Mouse (Mus musculus) liver, embryonic 14.5 days (tissue): ENCODE data around the gene Uqcc2.
A peak's percentile ranks its signal among the peaks of the same experiment; 100 is the strongest.

Source experiments
- CTCF ChIP-seq: IDR thresholded peaks from 2 replicates; pipeline ENCODE4 v1.5.1; 2016; ENCODE audit warnings: antibody characterized with exemption, low read depth, control low read depth
- EP300 ChIP-seq: IDR thresholded peaks from 2 replicates; pipeline ENCODE4 v1.6.1; 2016; ENCODE audit warnings: antibody characterized with exemption, low read depth

DNA sequence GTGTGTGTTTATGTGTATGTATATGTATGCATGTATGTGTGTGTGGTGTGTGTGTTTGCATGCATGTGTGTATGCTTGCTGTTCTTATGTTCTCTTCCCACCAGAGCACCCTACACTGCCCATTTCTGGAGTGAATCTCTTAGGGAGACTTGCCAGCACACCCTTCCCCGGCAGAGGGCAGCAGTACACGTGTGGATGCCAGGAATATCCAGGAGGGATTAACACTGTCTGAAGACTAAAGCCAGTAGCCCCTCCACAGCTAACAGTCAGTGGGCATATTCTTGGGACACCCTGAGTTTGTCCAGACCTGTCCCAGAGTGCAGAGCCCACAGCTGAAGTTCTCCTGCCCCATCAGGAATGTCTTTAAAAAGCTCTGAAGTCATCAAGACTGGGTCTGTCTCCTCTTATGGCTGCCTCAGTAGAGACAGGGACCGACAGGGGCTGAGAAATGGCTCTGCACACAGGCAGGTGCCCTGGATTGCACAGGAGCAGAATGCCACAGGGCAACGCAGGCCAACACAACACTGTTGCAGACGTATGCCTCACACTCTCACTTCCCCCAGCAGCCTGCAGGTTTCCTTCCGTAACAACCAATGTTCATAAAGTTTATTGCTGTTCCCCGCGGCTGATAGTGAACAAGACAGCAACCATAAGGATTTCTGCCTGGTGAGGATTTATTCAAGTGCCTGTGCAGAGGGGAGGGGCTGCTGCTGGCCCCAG lies 31.5 kb upstream of the Uqcc2 start:
- TF ChIP-seq EP300 (no peak), CTCF (peak; percentile 71)
